Mouse (Mus musculus): ENCODE measurements around the gene Fkbp9. TPM values are rescaled to one million over a fixed set of nuclear protein-coding genes. Genes with fewer than 3 reads are reported as not detected.
A peak's percentile ranks its signal among the peaks of the same experiment; 100 is the strongest.

The Fkbp9 gene
- polyA plus RNA-seq, 1 experiment from 2014 or later: 41.8 TPM

- H3K9me3 ChIP-seq (ENCODE audit: control insufficient read depth, low read length): no peaks in the 10 kb centered on the region
- no peaks in the 10 kb centered on the region for H3K27me3 ChIP-seq (replicated peaks; ENCODE audit: control insufficient read depth, insufficient read depth, low read length)
- peaks cover 4% of the 10 kb centered on the region; the same call in 1 of the 2 replicates for H3K4me1 ChIP-seq (ENCODE audit: control insufficient read depth, insufficient read depth, low read depth, low read length)
- no peaks in the 10 kb centered on the region for H3K36me3 ChIP-seq (ENCODE audit: control insufficient read depth, insufficient read depth, low read length)
- H3K9ac ChIP-seq (ENCODE audit: low read depth, low read length): peak overlapping the region; percentile 83
- peak overlapping the region; percentile 68 for H3K4me3 ChIP-seq (ENCODE audit: low read length)
- ATAC-seq: no peak; the same call in 1 of the 2 replicates
- no peak overlapping the region; the same call in 1 of the 2 replicates for H3K27ac ChIP-seq (ENCODE audit: low read depth, low read length)
- 4% methylated on average over 13 of the region's 15 CpGs for WGBS
- peak overlapping the region; percentile 87 for H3K4me2 ChIP-seq (ENCODE audit: low read length)
These were observed 543 bp downstream of the Fkbp9 start for GRCm38 (mm10) chr6:56832407-56832796.

- peak overlapping the region; percentile 87 for H3K4me2 ChIP-seq (ENCODE audit: low read length)
- H3K36me3 ChIP-seq (ENCODE audit: control insufficient read depth, insufficient read depth, low read length): no peaks in the 10 kb centered on the region
- peak overlapping the region; percentile 68 for H3K4me3 ChIP-seq (ENCODE audit: low read length)
- ATAC-seq: no peak
- H3K27me3 ChIP-seq (replicated peaks; ENCODE audit: control insufficient read depth, insufficient read depth, low read length): no peaks in the 10 kb centered on the region
- H3K9ac ChIP-seq (ENCODE audit: low read depth, low read length): no peak overlapping the region
- no peak overlapping the region for H3K27ac ChIP-seq (ENCODE audit: low read depth, low read length)
- peaks cover 4% of the 10 kb centered on the region; the same call in 1 of the 2 replicates for H3K4me1 ChIP-seq (ENCODE audit: control insufficient read depth, insufficient read depth, low read depth, low read length)
- H3K9me3 ChIP-seq (ENCODE audit: control insufficient read depth, low read length): no peaks in the 10 kb centered on the region
These were observed 971 bp downstream of the Fkbp9 start for GRCm38 (mm10) chr6:56832830-56833229.

DNA sequence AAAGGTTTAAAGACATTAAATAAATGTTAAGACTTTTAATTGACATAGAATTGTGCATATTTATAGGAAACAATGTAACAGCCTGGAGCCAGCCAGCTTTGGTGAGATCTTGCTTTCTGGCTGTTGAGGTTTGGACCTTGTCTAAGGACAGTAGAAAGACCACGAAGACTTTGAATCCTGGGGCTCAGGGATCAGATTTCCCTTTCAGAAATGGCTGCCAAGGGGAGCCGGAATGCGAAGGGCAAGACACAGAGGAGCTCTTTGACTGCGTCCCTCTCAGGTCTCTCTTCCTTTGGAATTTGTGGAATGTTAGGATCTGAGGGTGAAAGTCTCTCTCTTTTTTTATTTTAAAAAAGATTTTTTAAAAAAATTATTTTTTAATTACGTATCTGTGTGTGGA, 2.9 kb downstream of the Fkbp9 start:
- no peak for ATAC-seq
- 60% methylated on average over 5 of the region's 5 CpGs for WGBS

GRCm38 (mm10) chr6:56835532-56835931, 3.7 kb downstream of the Fkbp9 start:
- no peaks in the 10 kb centered on the region for H3K9me3 ChIP-seq (ENCODE audit: control insufficient read depth, low read length)
- H3K27ac ChIP-seq (ENCODE audit: low read depth, low read length): no peak overlapping the region
- no peak overlapping the region for H3K4me3 ChIP-seq (ENCODE audit: low read length)
- WGBS: 87% methylated on average over 10 of the region's 10 CpGs
- no peak overlapping the region for H3K9ac ChIP-seq (ENCODE audit: low read depth, low read length)
- no peak for ATAC-seq
- H3K4me1 ChIP-seq (ENCODE audit: control insufficient read depth, insufficient read depth, low read depth, low read length): peaks cover 4% of the 10 kb centered on the region; the same call in 1 of the 2 replicates
- H3K4me2 ChIP-seq (ENCODE audit: low read length): no peak overlapping the region
- H3K36me3 ChIP-seq (ENCODE audit: control insufficient read depth, insufficient read depth, low read length): no peaks in the 10 kb centered on the region
- no peaks in the 10 kb centered on the region for H3K27me3 ChIP-seq (replicated peaks; ENCODE audit: control insufficient read depth, insufficient read depth, low read length)

More for the DNA sequence above, 2.9 kb downstream of the Fkbp9 start:
- Histone ChIP-seq H3K4me2 (ENCODE audit: low read length) (no peak overlapping the region), H3K4me1 (ENCODE audit: control insufficient read depth, insufficient read depth, low read depth, low read length) (peaks cover 4% of the 10 kb centered on the region; the same call in 1 of the 2 replicates), H3K9ac (ENCODE audit: low read depth, low read length) (no peak overlapping the region), H3K4me3 (ENCODE audit: low read length) (no peak overlapping the region), H3K27ac (ENCODE audit: low read depth, low read length) (no peak overlapping the region), H3K36me3 (ENCODE audit: control insufficient read depth, insufficient read depth, low read length) (no peaks in the 10 kb centered on the region), H3K9me3 (ENCODE audit: control insufficient read depth, low read length) (no peaks in the 10 kb centered on the region), H3K27me3 (replicated peaks; ENCODE audit: control insufficient read depth, insufficient read depth, low read length) (no peaks in the 10 kb centered on the region)

- 96% methylated on average over 12 of the region's 12 CpGs for WGBS
These were observed 5.3 kb downstream of the Fkbp9 start for GRCm38 (mm10) chr6:56837166-56837565.

DNA sequence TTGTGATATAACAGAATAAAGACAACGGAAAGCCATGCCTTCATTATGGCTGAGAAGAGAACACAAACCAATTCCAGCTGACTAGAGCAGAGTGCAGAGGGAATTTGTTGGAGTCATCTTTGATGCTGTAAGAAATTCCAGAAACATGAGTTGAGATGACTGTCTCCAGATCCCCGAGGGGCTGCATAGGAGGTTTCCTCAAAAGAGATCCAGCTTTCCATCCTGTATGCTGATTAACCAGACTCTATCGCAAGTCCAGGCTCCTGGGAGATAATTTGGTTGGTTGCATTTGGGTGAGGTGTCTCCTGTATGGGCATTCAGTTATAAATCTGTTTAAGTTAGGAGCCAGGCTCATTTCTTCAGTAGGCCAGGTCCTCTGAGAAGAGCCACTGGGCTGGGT, 5.8 kb downstream of the Fkbp9 start:
- H3K9ac ChIP-seq (ENCODE audit: low read depth, low read length): no peak overlapping the region
- no peaks in the 10 kb centered on the region for H3K36me3 ChIP-seq (ENCODE audit: control insufficient read depth, insufficient read depth, low read length)
- 97% methylated on average over 3 of the region's 3 CpGs for WGBS
- no peaks in the 10 kb centered on the region for H3K27me3 ChIP-seq (replicated peaks; ENCODE audit: control insufficient read depth, insufficient read depth, low read length)
- ATAC-seq: no peak
- no peak overlapping the region for H3K4me2 ChIP-seq (ENCODE audit: low read length)
- no peaks in the 10 kb centered on the region for H3K9me3 ChIP-seq (ENCODE audit: control insufficient read depth, low read length)
- H3K4me3 ChIP-seq (ENCODE audit: low read length): no peak overlapping the region
- no peaks in the 10 kb centered on the region for H3K4me1 ChIP-seq (ENCODE audit: control insufficient read depth, insufficient read depth, low read depth, low read length)
- H3K27ac ChIP-seq (ENCODE audit: low read depth, low read length): no peak overlapping the region

More at GRCm38 (mm10) chr6:56837166-56837565, 5.3 kb downstream of the Fkbp9 start:
- Histone ChIP-seq H3K27ac (ENCODE audit: low read depth, low read length) (no peak overlapping the region), H3K9ac (ENCODE audit: low read depth, low read length) (no peak overlapping the region), H3K4me1 (ENCODE audit: control insufficient read depth, insufficient read depth, low read depth, low read length) (peaks cover 4% of the 10 kb centered on the region; the same call in 1 of the 2 replicates), H3K4me3 (ENCODE audit: low read length) (no peak overlapping the region), H3K9me3 (ENCODE audit: control insufficient read depth, low read length) (no peaks in the 10 kb centered on the region), H3K4me2 (ENCODE audit: low read length) (no peak overlapping the region), H3K36me3 (ENCODE audit: control insufficient read depth, insufficient read depth, low read length) (no peaks in the 10 kb centered on the region), H3K27me3 (replicated peaks; ENCODE audit: control insufficient read depth, insufficient read depth, low read length) (no peaks in the 10 kb centered on the region)
- ATAC-seq: no peak

DNA sequence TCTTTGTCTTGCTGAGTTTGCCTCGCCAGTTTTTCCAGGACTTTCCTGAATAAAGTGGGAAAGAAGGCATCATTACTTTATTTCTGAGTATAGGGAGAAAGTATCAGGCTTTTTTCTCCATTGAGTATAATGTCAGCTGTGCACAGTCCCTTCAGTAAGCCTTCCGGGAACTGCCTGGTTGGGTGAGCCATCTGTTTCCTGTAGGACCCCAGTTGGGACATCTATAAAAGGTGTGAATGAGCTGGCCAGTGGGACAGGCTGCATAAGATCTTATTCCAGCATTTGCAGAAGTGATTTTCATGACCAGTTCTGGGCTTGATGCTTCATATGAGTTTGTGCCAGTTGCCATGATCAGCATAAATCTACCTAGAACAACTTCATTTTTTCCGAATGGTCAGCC, 11.4 kb downstream of the Fkbp9 start:
- Histone ChIP-seq H3K9ac (ENCODE audit: low read depth, low read length) (no peak overlapping the region), H3K9me3 (ENCODE audit: control insufficient read depth, low read length) (no peaks in the 10 kb centered on the region), H3K36me3 (ENCODE audit: control insufficient read depth, insufficient read depth, low read length) (no peaks in the 10 kb centered on the region), H3K27me3 (replicated peaks; ENCODE audit: control insufficient read depth, insufficient read depth, low read length) (no peaks in the 10 kb centered on the region), H3K4me3 (ENCODE audit: low read length) (no peak overlapping the region), H3K4me1 (ENCODE audit: control insufficient read depth, insufficient read depth, low read depth, low read length) (no peaks in the 10 kb centered on the region), H3K27ac (ENCODE audit: low read depth, low read length) (no peak overlapping the region), H3K4me2 (ENCODE audit: low read length) (no peak overlapping the region)
- WGBS: 87% methylated on average over 3 of the region's 3 CpGs
- ATAC-seq: no peak

GRCm38 (mm10) chr6:56844365-56844764, 12.5 kb downstream of the Fkbp9 start:
- no peaks in the 10 kb centered on the region for H3K27me3 ChIP-seq (replicated peaks; ENCODE audit: control insufficient read depth, insufficient read depth, low read length)
- no peaks in the 10 kb centered on the region for H3K9me3 ChIP-seq (ENCODE audit: control insufficient read depth, low read length)
- H3K27ac ChIP-seq (ENCODE audit: low read depth, low read length): no peak overlapping the region
- ATAC-seq: no peak
- no peak overlapping the region for H3K4me2 ChIP-seq (ENCODE audit: low read length)
- H3K9ac ChIP-seq (ENCODE audit: low read depth, low read length): no peak overlapping the region
- no peaks in the 10 kb centered on the region for H3K4me1 ChIP-seq (ENCODE audit: control insufficient read depth, insufficient read depth, low read depth, low read length)
- H3K4me3 ChIP-seq (ENCODE audit: low read length): no peak overlapping the region
- WGBS: 90% methylated on average over 2 of the region's 2 CpGs
- H3K36me3 ChIP-seq (ENCODE audit: control insufficient read depth, insufficient read depth, low read length): no peaks in the 10 kb centered on the region

GRCm38 (mm10) chr6:56848974-56849373, 17.1 kb downstream of the Fkbp9 start:
- H3K27ac ChIP-seq (ENCODE audit: low read depth, low read length): no peak overlapping the region
- WGBS: 92% methylated on average over 3 of the region's 3 CpGs
- no peaks in the 10 kb centered on the region for H3K27me3 ChIP-seq (replicated peaks; ENCODE audit: control insufficient read depth, insufficient read depth, low read length)
- no peaks in the 10 kb centered on the region for H3K4me1 ChIP-seq (ENCODE audit: control insufficient read depth, insufficient read depth, low read depth, low read length)
- H3K36me3 ChIP-seq (ENCODE audit: control insufficient read depth, insufficient read depth, low read length): no peaks in the 10 kb centered on the region
- no peak overlapping the region for H3K9ac ChIP-seq (ENCODE audit: low read depth, low read length)
- H3K4me2 ChIP-seq (ENCODE audit: low read length): no peak overlapping the region
- H3K4me3 ChIP-seq (ENCODE audit: low read length): no peak overlapping the region
- no peaks in the 10 kb centered on the region for H3K9me3 ChIP-seq (ENCODE audit: control insufficient read depth, low read length)
- no peak for ATAC-seq

GRCm38 (mm10) chr6:56850315-56850714, 18.5 kb downstream of the Fkbp9 start:
- H3K4me1 ChIP-seq (ENCODE audit: control insufficient read depth, insufficient read depth, low read depth, low read length): no peaks in the 10 kb centered on the region
- no peak for ATAC-seq
- WGBS: 74% methylated on average over 7 of the region's 7 CpGs
- no peak overlapping the region for H3K27ac ChIP-seq (ENCODE audit: low read depth, low read length)
- no peak overlapping the region for H3K4me3 ChIP-seq (ENCODE audit: low read length)
- no peak overlapping the region for H3K4me2 ChIP-seq (ENCODE audit: low read length)
- H3K9ac ChIP-seq (ENCODE audit: low read depth, low read length): no peak overlapping the region
- H3K27me3 ChIP-seq (replicated peaks; ENCODE audit: control insufficient read depth, insufficient read depth, low read length): no peaks in the 10 kb centered on the region
- no peaks in the 10 kb centered on the region for H3K36me3 ChIP-seq (ENCODE audit: control insufficient read depth, insufficient read depth, low read length)
- H3K9me3 ChIP-seq (ENCODE audit: control insufficient read depth, low read length): no peaks in the 10 kb centered on the region

All from hindbrain, embryonic 16.5 days (tissue).